Mouse (Mus musculus) embryonic facial prominence, embryonic 10.5 days (tissue): ENCODE results near the gene Lrp6. TPM values are rescaled to one million over a fixed set of nuclear protein-coding genes. Genes with fewer than 3 reads are reported as not detected.
A peak's percentile ranks its signal among the peaks of the same experiment; 100 is the strongest.

Experiments used
- DNase-seq: peaks from one replicate; pipeline ENCODE4 v3.0.0-alpha.2; 2017; ENCODE audit warnings: low spot score
- H3K27ac ChIP-seq: fragments of 300-500 bp; sonication (generic); replicated peaks from 2 replicates; pipeline ENCODE4 v1.5.1; 2016; ENCODE audit warnings: mild to moderate bottlenecking
- H3K27me3 ChIP-seq: fragments of 300-500 bp; sonication (generic); replicated peaks from 2 replicates; pipeline ENCODE4 v1.6.1; 2016; ENCODE audit warnings: low read depth, mild to moderate bottlenecking; ENCODE audit not compliant: poor library complexity, severe bottlenecking
- H3K36me3 ChIP-seq: fragments of 300-500 bp; sonication (generic); replicated peaks from 2 replicates; pipeline ENCODE4 v1.6.1; 2016; ENCODE audit warnings: mild to moderate bottlenecking, moderate library complexity
- H3K4me1 ChIP-seq: fragments of 300-500 bp; sonication (generic); 2 replicates; pipeline ENCODE4 v1.6.1; 2016
- H3K4me3 ChIP-seq: fragments of 300-500 bp; sonication (generic); 2 replicates; pipeline ENCODE4 v1.5.1; 2016; ENCODE audit warnings: mild to moderate bottlenecking, moderate library complexity
- H3K9me3 ChIP-seq: fragments of 300-500 bp; sonication (generic); 2 replicates; pipeline ENCODE4 v1.6.1; 2016; ENCODE audit warnings: mild to moderate bottlenecking
- WGBS: fragments of 180-500 bp; shearing (Covaris S2); methylation state at CpG from one replicate; pipeline ENCODE4 v1.1.7; 2016; 5-methylcytosine and 5-hydroxymethylcytosine counted together
- polyA plus RNA-seq: library from polyadenylated mRNA; unstranded; fragments of >200 nt; fragmentation: Nextera tagmentation; extraction: Ambion mirVana; gene quantifications from 2 replicates; pipeline ENCODE4 v1.2.1, GENCODE M21; 2016

Lrp6 gene
- polyA plus RNA-seq, 1 experiment from 2014 or later, result 27.1 TPM

DNA sequence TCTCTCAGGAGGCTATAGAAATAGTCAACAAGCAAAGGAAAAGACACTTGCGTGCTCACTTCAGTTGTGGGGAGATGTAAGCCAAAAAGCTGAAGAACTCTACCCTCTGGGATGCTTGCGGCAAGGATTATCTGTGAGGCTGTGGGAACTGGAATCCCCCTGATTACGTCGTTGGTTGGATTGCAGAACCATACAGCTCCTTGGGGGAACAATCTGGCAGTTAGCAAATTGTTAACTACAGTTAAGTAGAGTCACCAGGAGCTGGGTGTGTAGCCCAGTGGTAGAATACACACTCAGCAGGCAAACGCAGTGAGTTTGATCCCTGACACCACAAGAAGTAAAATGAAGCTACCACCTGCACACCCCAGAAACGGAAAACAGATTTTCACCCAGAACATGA is 132.7 kb downstream of the Lrp6 start:
- Histone ChIP-seq H3K4me3 (no peak overlapping the region), H3K36me3 (no peaks in the 10 kb centered on the region), H3K9me3 (no peaks in the 10 kb centered on the region), H3K27me3 (no peaks in the 10 kb centered on the region), H3K27ac (no peak overlapping the region), H3K4me1 (peaks cover 26% of the 10 kb centered on the region)
- no peak for DNase-seq
- 80% methylated on average over 6 of the region's 6 CpGs for WGBS

DNA sequence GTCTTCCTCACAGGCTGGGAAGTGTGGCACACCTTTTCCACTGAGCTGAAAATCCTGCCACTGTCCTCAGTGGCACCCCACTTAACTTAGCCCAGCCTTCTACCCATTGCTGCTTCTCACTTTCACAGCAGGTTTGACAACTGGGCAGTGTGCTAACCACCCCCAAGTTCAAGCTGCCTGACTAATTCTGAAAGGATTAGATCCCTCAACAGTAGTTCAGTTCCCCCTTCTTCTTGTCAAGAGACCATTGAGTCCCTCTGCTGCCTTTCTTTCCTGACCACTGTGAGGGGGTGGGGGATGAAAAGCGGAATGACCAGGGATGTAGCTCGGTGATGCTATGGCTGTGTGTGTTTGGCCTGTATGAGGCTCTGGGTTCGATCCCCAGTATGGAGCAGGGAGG is 133.5 kb downstream of the Lrp6 start:
- Histone ChIP-seq H3K4me3 (no peak overlapping the region), H3K27ac (no peak overlapping the region), H3K27me3 (no peaks in the 10 kb centered on the region), H3K4me1 (peaks cover 19% of the 10 kb centered on the region), H3K36me3 (no peaks in the 10 kb centered on the region), H3K9me3 (no peaks in the 10 kb centered on the region)
- WGBS, result 87% methylated on average over 3 of the region's 3 CpGs
- no peak for DNase-seq

DNA sequence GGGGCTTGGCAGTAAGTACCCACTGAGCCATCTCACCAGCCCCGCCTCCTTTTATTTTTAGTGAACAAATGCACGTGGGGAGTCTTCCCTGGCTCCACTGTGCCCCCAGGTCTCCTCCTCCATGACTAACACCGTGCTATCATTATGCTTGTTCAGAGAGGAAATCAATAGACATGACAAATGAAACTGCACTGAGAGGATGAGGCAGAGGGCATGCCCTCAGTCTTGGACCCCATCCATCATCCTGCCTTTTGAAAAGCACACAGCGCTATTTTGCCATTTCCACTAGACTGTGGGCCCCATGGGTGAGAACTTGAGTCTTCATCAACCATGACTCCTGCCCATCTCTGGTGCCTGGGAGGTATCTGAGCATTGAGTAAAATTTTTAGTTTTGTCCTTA is 135.2 kb downstream of the Lrp6 start:
- H3K27ac ChIP-seq, result no peak overlapping the region
- no peaks in the 10 kb centered on the region for H3K36me3 ChIP-seq
- peaks cover 9% of the 10 kb centered on the region; the same call in 1 of the 2 replicates for H3K4me1 ChIP-seq
- DNase-seq, result no peak
- no peaks in the 10 kb centered on the region for H3K27me3 ChIP-seq
- H3K9me3 ChIP-seq, result no peaks in the 10 kb centered on the region
- no peak overlapping the region for H3K4me3 ChIP-seq
- WGBS, result 73% methylated on average over 4 of the region's 4 CpGs

DNA sequence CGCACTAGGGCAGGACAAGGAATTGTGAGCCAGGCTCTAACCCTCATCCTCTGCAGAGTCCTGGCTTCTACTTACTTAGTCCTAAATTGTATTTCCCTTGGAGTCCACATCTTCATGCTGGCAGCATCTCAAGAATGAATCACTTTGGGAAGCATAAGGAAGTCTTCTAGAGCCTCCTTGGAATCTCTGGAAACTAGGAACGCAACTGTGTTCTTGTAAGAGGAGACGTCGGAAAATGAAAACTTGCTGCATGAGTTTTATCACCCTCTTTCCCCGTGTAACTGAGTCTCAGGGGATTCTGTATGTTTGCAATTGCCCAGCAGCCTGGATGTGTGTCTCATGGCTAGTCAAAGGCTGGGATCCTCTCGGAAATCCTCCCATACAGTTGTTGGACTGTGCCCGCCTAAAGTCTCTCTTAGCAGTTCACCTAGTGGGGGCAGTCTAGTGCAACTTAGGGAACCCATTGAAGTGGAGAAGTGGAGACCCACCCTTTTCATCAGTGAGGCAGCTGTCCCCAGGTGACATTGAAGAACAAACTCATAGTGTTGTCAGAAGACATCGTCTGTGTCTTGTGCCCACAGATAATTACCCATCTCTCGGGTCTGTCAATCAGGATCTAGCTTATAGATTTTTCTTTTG is 136.5 kb downstream of the Lrp6 start:
- no peak for DNase-seq
- H3K4me1 ChIP-seq, result peaks cover 12% of the 10 kb centered on the region; the same call in 1 of the 2 replicates
- WGBS, result 85% methylated on average over 9 of the region's 9 CpGs

DNA sequence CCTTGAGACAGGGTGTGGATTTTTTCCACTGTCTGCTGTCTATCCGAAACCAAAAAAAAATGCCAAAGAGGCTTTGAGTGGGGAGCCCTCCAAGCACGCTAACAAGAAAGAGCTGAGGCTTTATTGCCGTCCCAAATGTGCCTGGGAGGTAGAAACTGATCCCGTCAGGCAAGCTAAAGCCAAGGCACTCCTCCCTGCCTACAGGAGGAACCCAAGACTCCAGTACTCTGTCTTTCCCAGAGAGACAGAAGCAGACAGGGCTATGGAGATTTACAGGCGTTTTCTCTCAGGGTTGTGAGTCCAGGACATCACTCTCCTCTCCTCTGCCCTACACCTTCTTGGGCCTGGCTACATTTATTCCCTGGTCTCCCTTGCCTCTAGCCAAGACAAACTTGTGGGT is 138.3 kb downstream of the Lrp6 start:
- H3K27me3 ChIP-seq, result no peaks in the 10 kb centered on the region
- no peak for DNase-seq
- H3K27ac ChIP-seq, result no peak overlapping the region; the same call in 1 of the 2 replicates
- WGBS, result 61% methylated on average over 5 of the region's 5 CpGs
- H3K36me3 ChIP-seq, result no peaks in the 10 kb centered on the region
- no peaks in the 10 kb centered on the region for H3K9me3 ChIP-seq
- no peak overlapping the region for H3K4me3 ChIP-seq
- peaks cover 3% of the 10 kb centered on the region; the same call in 1 of the 2 replicates for H3K4me1 ChIP-seq

More for the DNA sequence above, 136.5 kb downstream of the Lrp6 start:
- no peaks in the 10 kb centered on the region for H3K36me3 ChIP-seq
- H3K27ac ChIP-seq, result no peak overlapping the region
- no peak overlapping the region for H3K4me3 ChIP-seq
- H3K27me3 ChIP-seq, result no peaks in the 10 kb centered on the region
- no peaks in the 10 kb centered on the region for H3K9me3 ChIP-seq

DNA sequence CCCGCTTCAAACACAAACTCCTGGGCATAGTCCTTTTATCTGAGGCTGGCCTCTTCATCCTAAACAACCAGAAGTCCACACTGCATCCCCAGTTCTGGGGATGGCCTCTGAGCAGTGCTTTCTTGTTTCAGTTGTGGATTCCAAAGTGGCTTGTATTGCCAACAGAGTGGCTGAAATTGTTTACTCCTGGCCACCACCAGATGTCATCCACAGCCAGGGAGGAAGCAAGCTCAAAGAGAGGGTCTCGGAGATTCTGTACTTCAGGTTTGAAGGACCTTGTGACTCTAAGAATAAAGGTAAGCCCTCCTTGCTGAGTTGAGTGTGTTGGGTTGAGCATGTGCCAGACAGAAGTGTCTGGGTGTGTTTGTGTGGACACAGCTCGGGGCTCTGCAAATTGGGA is 139.6 kb downstream of the Lrp6 start:
- H3K4me1 ChIP-seq, result peaks cover 3% of the 10 kb centered on the region; the same call in 1 of the 2 replicates
- H3K9me3 ChIP-seq, result no peaks in the 10 kb centered on the region
- H3K4me3 ChIP-seq, result no peak overlapping the region
- H3K27ac ChIP-seq, result no peak overlapping the region
- H3K27me3 ChIP-seq, result no peaks in the 10 kb centered on the region
- WGBS, result 81% methylated on average over 3 of the region's 3 CpGs
- no peaks in the 10 kb centered on the region for H3K36me3 ChIP-seq
- no peak for DNase-seq

DNA sequence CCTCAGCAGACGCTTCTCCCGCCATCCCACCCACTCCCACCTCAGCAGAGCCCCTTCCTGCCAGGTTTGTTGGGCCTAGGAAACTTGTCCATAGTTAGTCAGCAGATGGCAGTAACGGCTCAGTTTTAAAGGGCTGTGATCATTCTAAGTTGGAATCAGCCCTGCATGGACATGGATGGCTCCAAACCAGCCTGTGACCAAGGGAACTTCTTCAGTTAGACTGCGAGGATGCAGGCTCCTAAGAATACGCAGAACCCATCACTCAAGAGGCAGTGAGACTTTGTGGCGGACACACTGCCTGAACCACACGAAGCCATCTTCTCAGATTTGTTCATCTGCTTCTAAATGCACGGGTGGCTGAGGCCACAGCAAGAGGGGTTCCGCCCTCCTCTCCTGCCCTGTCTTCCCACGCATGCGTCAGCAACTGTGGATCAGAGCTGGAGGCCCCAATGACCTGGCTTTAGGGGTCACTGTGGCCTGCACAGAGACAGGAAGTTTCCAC is 141.5 kb downstream of the Lrp6 start:
- Histone ChIP-seq H3K27me3 (no peaks in the 10 kb centered on the region), H3K36me3 (no peaks in the 10 kb centered on the region), H3K27ac (no peak overlapping the region), H3K4me3 (no peak overlapping the region), H3K4me1 (0 out of 2 replicates have a peak, but pooled peaks cover 3% of the 10 kb centered on the region), H3K9me3 (no peaks in the 10 kb centered on the region)
- peak; percentile 70 for DNase-seq
- 42% methylated on average over 11 of the region's 11 CpGs for WGBS

DNA sequence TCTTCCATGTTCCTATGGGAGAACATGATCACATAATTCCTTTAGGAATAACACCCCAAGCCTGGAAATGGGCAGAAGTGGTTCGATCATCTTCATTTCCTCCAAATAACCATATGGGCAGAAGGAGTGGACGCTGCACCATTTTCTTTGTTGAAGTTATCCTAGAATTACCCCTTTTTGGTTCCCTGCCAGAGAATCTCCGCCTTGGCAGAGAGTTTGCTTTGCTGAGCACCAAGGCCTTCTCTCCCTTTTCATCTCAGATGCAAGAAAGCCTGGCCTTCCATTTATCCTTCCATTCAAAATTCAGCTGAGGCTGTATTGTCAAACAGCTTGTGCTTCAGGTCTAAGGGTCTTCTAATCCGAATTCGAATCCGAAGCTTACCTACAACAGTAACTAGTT is 144.8 kb downstream of the Lrp6 start:
- H3K27me3 ChIP-seq, result no peaks in the 10 kb centered on the region
- no peak for DNase-seq
- H3K9me3 ChIP-seq, result no peaks in the 10 kb centered on the region
- 94% methylated on average over 6 of the region's 6 CpGs for WGBS
- 0 out of 2 replicates have a peak, but pooled peaks cover 5% of the 10 kb centered on the region for H3K4me1 ChIP-seq
- no peak overlapping the region for H3K4me3 ChIP-seq
- H3K27ac ChIP-seq, result no peak overlapping the region
- no peaks in the 10 kb centered on the region for H3K36me3 ChIP-seq

DNA sequence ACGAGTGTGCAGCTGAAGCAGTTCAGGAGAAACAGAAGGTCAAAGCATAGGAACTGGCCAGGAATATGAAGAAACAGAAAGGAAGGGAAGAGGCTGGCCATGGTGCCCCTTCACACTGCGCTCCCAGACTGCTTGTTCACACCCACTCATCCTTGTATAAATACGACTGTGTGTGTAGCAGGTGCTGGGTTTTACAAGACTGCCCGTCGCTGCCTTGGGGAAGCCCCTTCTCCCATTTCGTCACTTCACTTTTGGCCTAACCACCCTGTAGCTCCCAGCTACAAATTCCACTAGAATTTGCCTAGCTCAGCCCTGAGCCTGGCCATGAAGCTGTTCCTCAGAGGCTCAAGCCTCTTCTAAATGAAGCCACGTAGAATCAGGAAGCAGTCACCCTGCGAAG is 146.4 kb downstream of the Lrp6 start:
- Histone ChIP-seq H3K4me1 (peaks cover 9% of the 10 kb centered on the region; the same call in 1 of the 2 replicates), H3K9me3 (no peaks in the 10 kb centered on the region), H3K36me3 (no peaks in the 10 kb centered on the region), H3K27me3 (no peaks in the 10 kb centered on the region), H3K4me3 (no peak overlapping the region), H3K27ac (no peak overlapping the region)
- no peak for DNase-seq
- 83% methylated on average over 8 of the region's 8 CpGs for WGBS

DNA sequence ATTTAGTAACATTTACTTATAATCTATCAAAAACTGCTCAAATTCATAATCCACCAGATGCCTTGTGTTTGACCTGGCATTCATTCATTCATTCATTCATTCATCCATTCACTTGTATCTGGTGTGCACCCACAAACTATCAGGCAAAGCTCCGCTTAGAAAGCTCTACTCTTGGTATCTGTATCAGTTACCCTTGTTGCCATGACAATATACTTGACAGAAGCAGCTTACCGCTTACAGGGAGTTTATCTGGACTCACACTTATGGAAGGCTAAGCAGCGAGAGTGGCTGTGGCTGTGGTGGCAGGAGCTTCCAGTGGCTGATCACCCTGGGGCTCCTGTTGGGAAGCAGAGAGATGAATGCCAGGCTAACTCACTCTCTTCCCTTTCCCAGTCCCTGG is 148.9 kb downstream of the Lrp6 start:
- H3K4me3 ChIP-seq, result no peak overlapping the region
- H3K27me3 ChIP-seq, result no peaks in the 10 kb centered on the region
- H3K9me3 ChIP-seq, result no peaks in the 10 kb centered on the region
- no peak for DNase-seq
- H3K36me3 ChIP-seq, result no peaks in the 10 kb centered on the region
- peaks cover 14% of the 10 kb centered on the region for H3K4me1 ChIP-seq
- 77% methylated on average over 3 of the region's 3 CpGs for WGBS
- no peak overlapping the region for H3K27ac ChIP-seq

DNA sequence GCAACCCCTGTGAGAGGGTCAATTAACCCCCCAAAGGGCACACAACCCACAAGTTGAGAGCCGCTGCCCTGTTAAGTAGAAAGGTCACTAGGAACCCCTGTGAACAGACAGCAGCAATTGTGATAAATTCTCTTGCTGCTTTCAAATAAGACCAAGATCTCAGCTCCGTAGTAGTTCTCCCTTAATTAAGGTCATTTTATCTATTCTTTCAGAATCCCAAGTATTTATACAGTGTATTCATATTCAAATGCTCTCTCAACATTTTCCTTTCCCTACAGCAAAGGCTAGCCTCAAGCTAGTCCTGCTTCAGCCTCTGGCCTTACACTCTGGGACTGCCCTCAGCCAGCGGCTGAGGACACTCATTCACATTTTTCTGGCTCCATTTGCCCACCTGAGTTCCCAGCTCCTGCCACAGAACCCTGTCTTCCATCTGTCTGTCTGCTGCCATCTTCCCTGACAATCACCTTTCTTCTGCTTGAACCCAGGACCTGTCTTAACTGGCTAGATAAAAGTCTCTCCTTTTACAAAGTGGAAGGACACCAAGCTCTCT is 150.1 kb downstream of the Lrp6 start:
- peaks cover 14% of the 10 kb centered on the region for H3K4me1 ChIP-seq
- H3K9me3 ChIP-seq, result no peaks in the 10 kb centered on the region
- WGBS, result 46% methylated on average over 3 of the region's 3 CpGs
- no peak for DNase-seq
- no peaks in the 10 kb centered on the region for H3K27me3 ChIP-seq
- no peaks in the 10 kb centered on the region for H3K36me3 ChIP-seq
- H3K4me3 ChIP-seq, result no peak overlapping the region
- no peak overlapping the region for H3K27ac ChIP-seq

DNA sequence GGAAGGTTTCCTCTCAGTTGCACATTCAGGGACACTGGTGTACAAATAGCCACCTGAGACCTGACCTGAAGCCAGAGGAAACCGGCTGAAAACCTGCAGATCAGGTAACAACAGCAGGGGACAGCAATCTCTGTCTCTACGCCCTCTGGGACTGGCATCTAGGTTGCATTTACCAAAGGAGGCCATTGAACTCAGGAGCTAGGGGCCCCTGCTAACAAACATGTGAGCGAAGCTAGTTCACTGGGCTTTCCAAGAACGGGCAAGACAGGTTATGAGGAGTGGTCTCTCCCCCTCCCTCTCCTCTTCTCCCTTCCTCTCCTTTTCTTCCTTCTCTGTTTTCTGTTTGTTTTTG is 152.3 kb downstream of the Lrp6 start:
- no peak overlapping the region for H3K4me3 ChIP-seq
- no peaks in the 10 kb centered on the region for H3K36me3 ChIP-seq
- WGBS, result 60% methylated on average over 4 of the region's 4 CpGs
- H3K27me3 ChIP-seq, result no peaks in the 10 kb centered on the region
- H3K4me1 ChIP-seq, result peaks cover 14% of the 10 kb centered on the region
- no peak for DNase-seq
- no peaks in the 10 kb centered on the region for H3K9me3 ChIP-seq
- no peak overlapping the region; the same call in 1 of the 2 replicates for H3K27ac ChIP-seq
